Mouse (Mus musculus) right cerebral cortex, adult 2 months (tissue): ENCODE results near the gene Ppil4.

Experiments
- DNase-seq, 2 experiments: peaks; one replicate each; pipeline ENCODE4 v3.0.0; 2021 to 2022; ENCODE audit warnings: low spot score in 2 of 2

Gene Ppil4

DNA sequence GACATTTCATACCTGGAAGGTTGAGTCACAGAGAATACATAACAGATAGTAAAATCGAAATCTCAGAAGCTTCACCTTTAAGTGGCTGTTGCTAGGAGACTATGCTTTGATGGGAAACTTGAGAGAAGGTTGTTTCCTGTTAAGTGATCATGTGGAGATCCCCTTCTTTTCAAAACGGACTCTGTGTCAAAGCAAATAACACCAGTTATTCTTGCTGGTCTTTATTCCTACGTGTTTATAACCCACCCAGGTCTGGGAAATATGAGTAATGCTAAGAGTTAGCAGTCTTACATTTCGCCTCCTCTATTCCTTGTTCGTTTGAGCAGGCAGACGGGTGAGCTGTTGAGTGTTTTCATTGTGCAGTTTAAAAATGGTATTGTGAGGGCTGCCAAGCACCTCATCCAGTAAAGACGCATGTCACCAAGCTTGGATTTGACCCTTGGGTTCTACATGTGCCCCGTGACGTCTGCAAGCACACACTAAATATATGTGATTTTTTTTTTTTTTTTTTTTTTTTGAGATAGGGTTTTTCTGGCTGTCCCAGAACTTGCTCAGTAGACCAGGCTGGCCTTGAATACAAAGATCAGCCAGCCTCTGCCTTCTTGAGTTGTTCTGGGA lies 32.1 kb downstream of the Ppil4 start:
- no peak for DNase-seq

DNA sequence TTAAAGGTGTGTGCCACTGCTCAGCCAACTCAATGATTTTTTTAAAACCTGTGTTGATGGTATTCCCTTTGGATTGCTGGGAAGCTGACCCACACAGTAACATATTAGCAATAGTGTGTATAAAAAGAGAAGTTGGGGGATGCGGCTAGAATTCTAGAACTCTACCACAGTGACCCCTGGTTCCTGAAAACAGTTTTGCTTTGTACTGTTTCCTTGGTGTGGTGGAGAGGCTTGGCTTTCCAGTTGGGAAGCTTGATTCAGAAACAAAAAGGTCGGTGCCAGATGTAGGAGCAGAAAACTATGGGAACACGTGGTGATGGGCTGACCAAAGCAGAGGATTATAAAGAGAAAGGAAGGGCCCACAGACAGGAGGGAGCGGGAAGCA lies 32.6 kb downstream of the Ppil4 start:
- DNase-seq: no peak

GRCm38 (mm10) chr10:7826106-7826505 lies 33.4 kb downstream of the Ppil4 start:
- no peak for DNase-seq

DNA sequence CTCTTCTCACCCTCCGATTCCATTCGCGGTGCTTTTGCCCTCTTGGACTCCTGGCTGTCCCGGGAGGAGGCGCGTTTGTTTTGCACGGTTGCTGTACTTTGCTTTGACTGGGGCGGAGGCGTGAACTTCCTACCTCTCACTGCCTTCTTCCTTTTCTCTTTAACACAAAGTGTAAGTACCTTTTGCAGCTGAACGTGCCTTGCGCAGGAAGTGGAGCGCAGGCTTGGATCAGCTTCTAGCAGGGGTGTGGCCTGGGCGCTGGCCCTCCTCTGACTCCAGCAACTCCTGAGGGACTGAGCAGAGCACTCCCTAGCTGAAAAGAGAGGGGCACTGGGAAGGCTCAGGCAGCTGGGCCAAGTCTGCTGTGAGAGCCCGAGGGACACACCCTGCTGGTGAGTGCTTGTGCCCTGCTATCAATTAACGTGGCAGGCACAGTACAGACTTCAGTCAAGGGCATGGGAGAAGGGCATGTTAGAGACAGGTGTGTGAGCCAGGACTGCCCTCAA lies 39.5 kb downstream of the Ppil4 start, which contains the start of gene Zc3h12d:
TSS of gene Zc3h12d (plus strand) at position 300 of the 506 bp plus-strand sequence.
- no peak for DNase-seq

DNA sequence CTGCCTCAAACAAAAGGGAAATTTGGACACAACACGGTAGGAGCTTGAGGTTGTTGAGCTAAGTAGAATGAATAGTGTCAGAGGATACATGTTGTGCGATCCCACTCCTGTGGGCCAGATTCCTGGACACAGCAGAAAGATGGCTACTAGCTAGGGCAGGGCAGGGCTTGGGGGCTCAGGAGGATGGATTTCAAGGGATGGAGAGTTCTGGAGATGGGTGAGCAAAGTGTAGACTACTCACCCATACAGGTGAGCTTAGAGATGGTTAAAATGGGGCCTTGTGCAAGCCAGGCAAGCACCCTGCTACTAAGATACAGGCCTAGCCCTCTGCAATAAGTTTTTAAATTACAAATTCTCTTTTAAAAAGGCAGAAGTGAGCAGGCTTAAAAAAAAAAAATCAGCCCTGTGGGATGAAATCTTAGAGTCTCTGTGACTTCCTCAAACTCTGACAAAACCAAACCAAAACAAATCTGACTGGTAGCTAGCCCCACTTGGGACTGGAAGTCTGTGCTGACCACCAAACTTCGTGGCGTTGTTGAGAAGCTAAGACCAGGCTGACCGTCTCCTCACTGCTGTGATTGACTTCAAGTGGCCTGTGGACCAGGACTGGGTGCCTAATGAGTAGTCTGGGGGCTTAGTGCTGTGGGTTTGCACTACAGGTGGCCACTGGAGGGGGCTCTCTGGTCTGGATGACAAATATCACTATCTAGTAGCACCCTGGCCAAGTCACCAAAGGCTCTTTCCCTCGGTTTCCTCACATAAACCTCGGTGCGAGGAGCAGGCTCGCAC lies 40.9 kb downstream of the Ppil4 start:
- no peak for DNase-seq

DNA sequence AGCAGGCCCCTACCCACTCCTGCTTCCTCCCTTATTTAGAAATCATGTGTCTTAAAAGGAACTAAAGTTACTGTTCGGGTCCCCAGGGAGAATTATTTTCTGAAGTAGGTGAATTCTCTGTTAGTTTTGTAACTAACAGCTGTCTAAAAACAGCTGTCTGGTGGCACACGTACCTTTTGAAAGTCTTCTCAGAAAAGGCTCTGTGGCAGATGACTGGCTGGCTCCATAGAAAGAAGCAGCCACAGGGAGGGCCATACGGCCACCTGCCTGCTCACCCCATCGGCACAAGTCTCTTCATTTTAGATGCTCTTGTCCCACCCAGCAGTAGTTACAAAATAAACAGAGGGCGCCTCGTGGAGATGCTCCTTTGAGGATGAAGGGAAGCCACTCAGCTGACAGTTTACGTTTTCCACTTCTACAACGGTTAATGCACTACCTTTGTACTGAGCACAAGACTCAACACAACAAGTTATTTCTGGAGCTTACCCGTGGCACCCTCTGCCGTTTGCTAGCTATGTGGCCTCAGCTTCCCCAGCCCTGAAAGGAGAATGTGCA lies 42.1 kb downstream of the Ppil4 start:
- no peak for DNase-seq

GRCm38 (mm10) chr10:7836902-7837301 lies 44.2 kb downstream of the Ppil4 start:
- no peak for DNase-seq

DNA sequence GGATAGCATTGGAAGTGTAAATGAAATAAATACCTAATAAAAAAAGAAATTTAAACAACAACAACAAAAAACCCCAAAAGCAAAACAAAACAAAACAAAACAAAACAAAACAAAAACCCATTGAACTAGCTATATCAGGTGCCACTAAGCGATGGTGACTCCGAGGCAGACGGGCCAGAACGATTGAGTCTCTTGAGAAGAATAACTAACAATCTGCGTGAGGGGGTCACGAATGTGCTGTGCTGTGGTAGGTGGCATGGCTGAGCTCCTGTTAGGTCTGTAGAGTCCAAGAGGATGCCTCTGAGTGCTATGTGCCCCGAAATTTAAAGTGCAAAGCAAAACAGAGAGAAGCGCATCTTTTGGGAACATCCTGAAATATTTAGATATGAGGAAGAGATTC lies 44.8 kb downstream of the Ppil4 start:
- no peak for DNase-seq

- no peak for DNase-seq
Observed at GRCm38 (mm10) chr10:7838036-7838435, 45.3 kb downstream of the Ppil4 start.

- DNase-seq: no peak
Observed at GRCm38 (mm10) chr10:7838874-7839421, 46.3 kb downstream of the Ppil4 start.

DNA sequence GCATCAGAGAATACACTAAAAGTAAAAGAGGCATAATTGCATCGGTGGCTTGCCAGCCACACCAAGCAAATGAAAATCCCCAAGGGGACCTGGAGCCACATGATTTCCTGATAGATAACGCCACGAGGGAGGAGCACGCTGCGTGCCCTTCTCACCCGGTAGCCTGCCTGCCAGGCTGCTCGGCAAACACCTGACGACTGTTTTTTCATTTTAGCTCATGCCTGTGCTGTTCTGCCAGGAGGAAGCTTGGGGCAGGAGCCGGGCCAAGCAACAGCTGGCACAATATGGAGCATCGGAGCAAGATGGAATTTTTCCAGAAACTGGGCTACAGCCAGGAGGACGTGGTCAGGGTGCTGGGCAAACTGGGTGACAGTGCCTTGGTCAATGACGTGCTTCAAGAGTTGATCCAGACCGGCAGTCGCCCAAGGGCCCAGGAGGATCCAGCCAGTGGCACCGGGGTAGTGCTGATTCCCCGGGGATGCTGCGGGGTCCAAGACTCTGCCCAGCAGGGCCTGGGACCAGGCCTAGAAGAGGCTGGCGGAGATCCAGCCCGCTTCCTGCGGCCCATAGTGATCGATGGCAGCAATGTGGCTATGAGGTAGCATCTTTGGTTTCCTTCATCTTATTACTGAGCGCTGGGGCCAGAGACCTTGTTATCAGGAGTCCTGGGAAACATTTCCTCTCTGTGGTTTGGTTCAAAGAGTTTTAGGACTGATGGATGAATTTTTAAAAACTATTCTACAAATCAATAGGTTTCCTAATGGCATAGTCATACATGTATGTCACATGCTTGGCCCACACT lies 47.1 kb downstream of the Ppil4 start:
- no peak for DNase-seq

DNA sequence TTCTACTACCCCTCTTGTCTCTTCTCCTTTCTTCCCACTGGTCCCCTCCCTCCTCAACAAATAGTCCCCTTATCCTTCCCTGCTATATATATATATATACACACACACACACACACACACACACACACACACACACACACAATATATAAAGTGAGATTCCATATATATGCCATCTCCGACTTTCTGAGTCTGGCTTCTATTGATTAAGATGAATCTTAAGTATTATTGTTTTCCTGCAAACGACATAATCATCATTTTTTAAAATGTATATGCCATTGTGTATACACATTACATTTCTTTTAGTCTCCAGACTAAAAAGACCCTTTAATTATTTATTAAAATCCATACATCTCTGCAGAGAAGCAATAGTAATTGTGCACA lies 47.7 kb downstream of the Ppil4 start:
- DNase-seq: no peak

DNA sequence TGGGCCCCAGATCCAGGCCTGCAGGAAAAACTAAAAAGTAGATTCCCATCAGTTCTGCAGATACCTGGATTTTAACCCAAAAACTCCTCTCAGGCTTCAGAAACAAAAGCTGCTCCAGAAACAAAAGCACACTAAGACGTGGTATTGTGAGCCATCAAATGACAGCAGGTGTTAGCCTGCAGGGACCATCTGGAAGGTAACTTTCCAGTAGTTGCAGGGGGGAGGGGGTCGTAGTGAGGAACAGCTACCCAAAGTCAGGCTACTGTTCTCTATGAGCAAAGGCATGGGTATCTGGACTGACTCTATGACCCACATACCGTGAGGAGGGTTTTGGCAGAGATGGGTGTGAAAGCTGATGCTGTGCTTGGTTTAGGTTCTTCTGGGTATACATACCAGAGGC lies 48.1 kb downstream of the Ppil4 start:
- DNase-seq: no peak

DNA sequence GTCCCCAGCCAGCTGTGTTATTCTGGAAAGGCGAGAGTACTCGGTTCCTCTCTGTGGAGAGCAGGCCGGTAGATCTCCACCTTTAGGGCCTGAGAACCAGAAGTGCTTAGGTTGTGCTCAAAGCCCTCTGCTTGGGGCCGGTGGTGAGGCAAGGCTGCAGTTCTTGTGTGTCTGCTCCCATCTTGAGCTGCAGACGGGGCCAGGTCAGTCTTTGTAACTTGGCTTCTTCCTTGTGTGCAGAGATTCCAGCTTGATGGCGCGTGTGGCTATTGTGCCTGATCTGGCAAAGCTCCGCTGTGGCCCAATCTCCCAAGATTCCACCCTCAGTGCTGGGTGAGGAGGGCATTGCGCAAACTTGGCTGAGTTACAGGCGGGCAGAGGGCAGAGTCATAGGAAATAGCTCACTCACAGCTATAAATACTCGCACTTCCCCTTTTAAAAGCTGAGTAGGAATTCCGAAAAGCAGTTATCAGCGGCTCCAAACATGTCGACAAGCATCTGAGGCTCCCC lies 48.9 kb downstream of the Ppil4 start:
- DNase-seq: peak in 1 of 2 experiments; percentile 13

DNA sequence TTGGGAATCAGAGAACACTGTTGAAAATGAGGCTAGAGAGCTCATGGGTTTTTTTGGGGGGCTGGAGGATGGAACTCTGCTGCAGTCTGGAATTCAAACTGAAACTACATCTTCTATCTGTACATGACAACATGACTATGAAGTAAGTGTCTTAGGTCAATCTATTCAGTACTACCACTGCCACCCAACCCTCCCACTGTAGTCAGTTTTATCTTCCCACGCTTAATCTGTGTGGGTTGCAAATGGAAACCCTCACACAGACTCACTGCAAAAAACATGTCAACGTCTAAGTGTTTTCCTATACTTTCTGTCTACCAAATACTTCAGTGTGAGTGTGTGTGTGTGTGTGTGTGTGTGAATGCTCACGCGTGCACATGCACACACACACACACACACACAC lies 50.5 kb downstream of the Ppil4 start:
- DNase-seq: no peak

GRCm38 (mm10) chr10:7844161-7844560 lies 51.5 kb downstream of the Ppil4 start:
- no peak for DNase-seq

DNA sequence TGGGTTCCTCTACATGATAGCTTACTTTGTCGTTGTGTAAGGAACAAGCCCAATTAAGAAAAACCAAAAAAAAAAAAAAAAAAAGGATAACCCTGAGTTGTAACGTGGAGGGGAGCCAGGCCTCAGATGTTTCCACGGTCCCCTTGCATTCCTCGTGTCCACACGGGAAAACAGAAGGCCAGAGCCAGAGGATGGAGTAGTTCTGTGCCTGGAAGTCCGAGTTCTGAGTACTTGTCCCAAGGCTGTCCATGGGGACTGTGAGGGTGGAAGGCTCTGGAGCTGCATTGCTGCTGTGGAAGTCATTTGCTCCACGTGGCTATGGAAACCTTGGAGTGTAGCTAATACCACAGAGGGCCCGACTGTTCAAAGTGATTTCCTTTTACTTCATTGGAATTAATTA lies 52.4 kb downstream of the Ppil4 start:
- DNase-seq: no peak

GRCm38 (mm10) chr10:7845991-7846390 lies 53.3 kb downstream of the Ppil4 start:
- DNase-seq: no peak

- DNase-seq: no peak
Observed at GRCm38 (mm10) chr10:7847166-7847605, 54.5 kb downstream of the Ppil4 start.

DNA sequence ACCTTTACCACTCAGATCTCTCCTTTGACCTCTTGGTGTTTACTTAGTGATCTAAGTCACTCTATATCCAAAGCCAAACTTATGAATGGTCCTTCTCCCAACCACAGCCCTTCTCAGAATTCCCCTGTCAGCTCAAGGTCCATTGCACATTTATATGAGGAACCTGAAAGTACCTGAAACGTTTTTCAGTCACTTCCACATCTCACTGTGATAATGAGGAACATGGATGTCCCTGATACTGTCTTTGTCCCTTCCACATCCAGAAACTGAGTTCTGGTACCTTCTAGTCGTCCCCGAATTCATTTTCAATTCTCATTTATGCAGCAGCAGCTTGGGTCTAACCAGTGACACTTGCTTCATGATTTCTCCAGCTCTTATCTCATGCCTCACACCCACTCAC lies 59.2 kb downstream of the Ppil4 start:
- DNase-seq: no peak

DNA sequence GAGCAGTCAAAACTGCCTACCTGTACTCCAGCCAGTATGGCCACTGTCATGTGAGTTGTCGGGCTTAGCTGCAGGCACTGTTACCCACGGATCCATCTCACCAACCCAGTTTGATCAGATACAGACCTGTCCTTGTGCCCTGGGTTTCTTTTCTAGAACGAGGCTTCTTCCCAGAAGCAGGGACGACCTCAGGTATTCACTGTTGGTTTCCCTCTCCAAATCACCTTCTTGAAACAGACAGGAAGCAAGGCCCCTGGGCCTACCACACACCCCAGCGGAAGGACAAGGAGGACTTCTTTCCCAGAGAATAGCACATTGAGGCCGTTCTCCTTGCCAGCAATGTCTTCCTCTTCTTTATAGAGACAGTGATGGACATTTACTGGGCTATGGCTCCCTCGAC lies 67.8 kb downstream of the Ppil4 start:
- no peak for DNase-seq
